Comparison of ENCODE assay signal across 8 mouse cellular contexts in genomic region chr7:99357201-99357600, GRCm38 (mm10). TPM values are rescaled to one million over a fixed set of nuclear protein-coding genes. Genes with fewer than 3 reads are reported as not detected.
A peak's percentile ranks its signal among the peaks of the same experiment; 100 is the strongest.
DNase-seq lines count a peak whose midpoint lies in the region; ATAC-seq and TF ChIP-seq lines count a peak whose summit lies in the region.

No protein-coding gene starts in this region.

- 0 out of 2 replicates have a peak overlapping the region, but pooled peaks have one; percentile 78 for H3K27ac ChIP-seq in hindbrain, embryonic 14.5 days
- H3K27ac ChIP-seq in liver, postnatal 0 days (ENCODE audit: low read depth) = no peak overlapping the region

- ATAC-seq in hindbrain, embryonic 14.5 days (ENCODE audit: low FRiP score) = no peak
- ATAC-seq in liver, postnatal 0 days = peak; percentile 60
- no peak for ATAC-seq in frontal cortex, adult (ENCODE audit: low TSS enrichment)
- ATAC-seq in monocyte, adult 5-6 weeks (replicated peaks; ENCODE audit: insufficient number of reproducible peaks, low FRiP score, low TSS enrichment, poor library complexity, severe bottlenecking) = no peak

- H3K4me3 ChIP-seq in hindbrain, embryonic 14.5 days (replicated peaks; ENCODE audit: low read length) = no peak overlapping the region
- no peak overlapping the region for H3K4me3 ChIP-seq in liver, postnatal 0 days (ENCODE audit: low read depth, low read length)

- TF ChIP-seq EP300 in liver, postnatal 0 days (IDR thresholded peaks at IDR 0.05; ENCODE audit: low read depth) = no peak

- peak; percentile 66 for DNase-seq in MN1 (ENCODE audit: low spot score)
- DNase-seq in adrenal gland, postnatal 25 days = peak; percentile 89
- no peak for DNase-seq in hindbrain, embryonic 14.5 days (ENCODE audit: low spot score)
- peak; percentile 79 for DNase-seq in liver, postnatal 0 days
- DNase-seq in layer of hippocampus, adult 9-10 months (ENCODE audit: low spot score) = no peak
- no peak for DNase-seq in cerebellum, postnatal 14 days

- H3K27me3 ChIP-seq in hindbrain, embryonic 14.5 days (ENCODE audit: control insufficient read depth, insufficient read depth, low read length) = no peaks in the 10 kb centered on the region
- peaks cover 6% of the 10 kb centered on the region; the same call in 1 of the 2 replicates for H3K27me3 ChIP-seq in liver, postnatal 0 days (ENCODE audit: insufficient read depth, low read length)

- H3K9ac ChIP-seq in hindbrain, embryonic 14.5 days = no peak overlapping the region
- H3K9ac ChIP-seq in liver, postnatal 0 days (replicated peaks) = no peak overlapping the region

- H3K4me1 ChIP-seq in hindbrain, embryonic 14.5 days (replicated peaks; ENCODE audit: control insufficient read depth, insufficient read depth, low read length) = peaks cover 48% of the 10 kb centered on the region
- peaks cover 24% of the 10 kb centered on the region for H3K4me1 ChIP-seq in liver, postnatal 0 days (ENCODE audit: insufficient read depth)

- WGBS in hindbrain, embryonic 14.5 days = 57% methylated on average over 7 of the region's 7 CpGs
- 40% methylated on average over 7 of the region's 7 CpGs for WGBS in liver, postnatal 0 days (ENCODE audit: insufficient replicate concordance)

- H3K36me3 ChIP-seq in hindbrain, embryonic 14.5 days (replicated peaks; ENCODE audit: control insufficient read depth, insufficient read depth) = no peaks in the 10 kb centered on the region
- no peaks in the 10 kb centered on the region for H3K36me3 ChIP-seq in liver, postnatal 0 days (replicated peaks; ENCODE audit: insufficient read depth, low read length)

- no peaks in the 10 kb centered on the region for H3K9me3 ChIP-seq in hindbrain, embryonic 14.5 days (ENCODE audit: control insufficient read depth, low read length)
- no peaks in the 10 kb centered on the region for H3K9me3 ChIP-seq in liver, postnatal 0 days (ENCODE audit: low read length)

- no peak for TF ChIP-seq CTCF in liver, postnatal 0 days (IDR thresholded peaks at IDR 0.05; ENCODE audit: low read depth)

- H3K4me2 ChIP-seq in hindbrain, embryonic 14.5 days (replicated peaks) = no peak overlapping the region
- H3K4me2 ChIP-seq in liver, postnatal 0 days (ENCODE audit: low read depth, low read length) = no peak overlapping the region

RNA-seq across cellular contexts. Expression of gene Serpinh1, which starts 4.2 kb away (rescaled TPM):
- total RNA-seq in adrenal gland, postnatal 25 days (2021) = 318 and 396 TPM in 2 replicates
- polyA plus RNA-seq in hindbrain, embryonic 14.5 days (2014; fragmentation: Nextera tagmentation; extraction: Ambion mirVana) = 122 and 128 TPM in 2 replicates
- 24.0 and 29.6 TPM in 2 replicates for polyA plus RNA-seq in liver, postnatal 0 days (2015; fragmentation: Nextera tagmentation; extraction: Ambion mirVana)
- not detected in 3 replicates for total RNA-seq in monocyte, adult 5-6 weeks (2017)

RNA-seq across cellular contexts. Expression of gene Gdpd5, which starts 24.0 kb away (rescaled TPM):
- total RNA-seq in adrenal gland, postnatal 25 days (2021) = 4.9 and 9.9 TPM in 2 replicates
- 37.7 and 46.2 TPM in 2 replicates for polyA plus RNA-seq in hindbrain, embryonic 14.5 days (2014; fragmentation: Nextera tagmentation; extraction: Ambion mirVana)
- polyA plus RNA-seq in liver, postnatal 0 days (2015; fragmentation: Nextera tagmentation; extraction: Ambion mirVana) = 1.7 TPM in 2 replicates
- 1.3 to 1.6 TPM (median 1.5 TPM) in 3 replicates for total RNA-seq in monocyte, adult 5-6 weeks (2017)

Comparison
In these comparisons a context has a peak if more than half of its experiments do, and no peak if none do; other contexts are left out.
1. DNase-seq: peak in MN1 (single experiment), adrenal gland, postnatal 25 days (single experiment) and liver, postnatal 0 days (single experiment); none in hindbrain, embryonic 14.5 days (single experiment), layer of hippocampus, adult 9-10 months (single experiment) and cerebellum, postnatal 14 days (0 of 2).
2. RNA of gene Serpinh1, which starts 4.2 kb away (total RNA-seq): 318 to 396 TPM in adrenal gland, postnatal 25 days; not detected in monocyte, adult 5-6 weeks; every median in the first group is over 100 times any median in the second.